Mouse (Mus musculus): ENCODE measurements around the gene Banp.

Gene Banp

GRCm38 (mm10) chr8:122018046-122018831, 68.7 kb downstream of the Banp start:
- no peak for DNase-seq (ENCODE audit: extremely low spot score)

- no peak for DNase-seq (ENCODE audit: extremely low spot score)
Measured at GRCm38 (mm10) chr8:122019162-122019561, 69.6 kb downstream of the Banp start.

GRCm38 (mm10) chr8:122020050-122020771, 70.7 kb downstream of the Banp start:
- no peak for DNase-seq (ENCODE audit: extremely low spot score)

DNA sequence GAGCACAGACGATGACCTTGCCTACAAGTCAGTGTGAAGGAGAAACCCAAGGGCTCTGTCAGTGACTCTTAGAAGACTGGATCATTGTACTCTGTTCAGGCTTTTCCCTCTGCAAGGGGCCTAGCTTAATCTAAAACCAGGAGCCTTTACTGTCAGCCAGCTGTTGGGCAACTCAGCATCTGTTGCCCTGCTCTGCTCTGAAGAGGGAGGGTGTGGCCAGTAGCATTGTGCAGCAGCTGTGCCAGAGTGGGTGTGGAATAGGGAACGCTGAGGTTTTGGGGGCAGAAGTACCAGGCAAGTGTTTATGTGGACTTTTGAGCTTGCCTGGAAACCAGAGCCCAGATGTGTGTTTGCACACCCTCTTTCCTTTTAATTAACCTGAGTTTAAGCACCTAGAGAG, 72.2 kb downstream of the Banp start:
- DNase-seq (ENCODE audit: extremely low spot score): no peak

- DNase-seq (ENCODE audit: extremely low spot score): no peak
Measured at GRCm38 (mm10) chr8:122022274-122022673, 72.7 kb downstream of the Banp start.

DNA sequence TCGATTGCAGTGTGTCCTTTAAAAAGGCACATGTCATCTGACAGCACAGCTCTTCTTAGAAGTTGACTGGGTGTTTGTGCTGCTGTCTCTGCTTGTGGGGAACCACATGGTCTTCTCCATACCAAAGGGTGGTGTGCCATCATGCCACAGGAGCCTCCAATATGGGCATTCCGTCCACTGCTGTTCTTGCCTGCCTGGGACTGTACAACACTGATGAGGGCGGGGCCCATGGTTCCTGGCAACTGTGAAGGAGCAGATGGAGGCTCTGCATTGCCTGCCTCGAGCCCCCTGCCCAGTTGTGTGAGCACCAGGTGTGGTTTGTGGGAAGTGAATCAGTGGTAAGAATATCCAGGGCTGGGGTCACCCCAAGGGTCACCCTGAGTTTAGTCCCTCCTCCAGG, 73.2 kb downstream of the Banp start:
- DNase-seq (ENCODE audit: extremely low spot score): no peak

DNA sequence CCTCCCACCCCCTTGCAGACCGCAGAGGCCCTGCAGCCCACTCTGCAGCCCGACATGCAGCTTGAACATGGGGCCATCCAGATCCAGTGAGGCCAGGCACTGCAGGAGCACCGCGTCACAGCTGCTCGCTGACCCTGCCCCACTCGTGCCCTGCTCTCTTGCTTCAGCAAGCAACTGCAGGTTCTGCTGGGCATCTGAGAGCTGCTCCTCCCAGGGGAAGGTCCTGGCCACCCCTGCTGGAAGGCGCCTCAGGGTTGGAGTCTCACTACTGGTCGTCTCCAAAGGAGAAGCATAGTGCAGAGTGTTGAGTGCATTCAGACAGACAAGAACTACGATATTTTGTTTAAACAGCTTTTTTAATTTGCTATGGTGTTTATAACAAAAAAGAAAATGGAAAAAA, 76.0 kb downstream of the Banp start:
- no peak for DNase-seq (ENCODE audit: extremely low spot score)

DNA sequence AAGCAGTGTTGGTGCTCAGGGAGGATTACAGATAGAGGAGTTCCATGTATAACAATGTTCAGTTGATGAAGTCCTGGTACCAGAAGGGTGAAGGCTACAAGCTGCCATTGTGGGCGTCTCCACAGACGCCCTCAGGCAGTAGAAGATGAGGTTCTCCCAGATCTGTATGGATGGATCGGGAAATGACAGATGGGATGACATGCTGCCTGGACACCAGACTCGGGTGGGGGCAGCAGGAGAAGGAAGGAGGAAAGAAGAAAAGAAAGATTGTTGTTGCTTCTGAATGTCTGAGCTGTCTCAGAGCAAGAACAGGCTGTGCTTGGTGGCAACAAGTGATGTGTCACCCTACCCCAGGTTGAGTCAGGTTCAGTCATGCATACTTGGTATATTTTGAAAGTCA, 78.6 kb downstream of the Banp start:
- no peak for DNase-seq (ENCODE audit: extremely low spot score)

DNA sequence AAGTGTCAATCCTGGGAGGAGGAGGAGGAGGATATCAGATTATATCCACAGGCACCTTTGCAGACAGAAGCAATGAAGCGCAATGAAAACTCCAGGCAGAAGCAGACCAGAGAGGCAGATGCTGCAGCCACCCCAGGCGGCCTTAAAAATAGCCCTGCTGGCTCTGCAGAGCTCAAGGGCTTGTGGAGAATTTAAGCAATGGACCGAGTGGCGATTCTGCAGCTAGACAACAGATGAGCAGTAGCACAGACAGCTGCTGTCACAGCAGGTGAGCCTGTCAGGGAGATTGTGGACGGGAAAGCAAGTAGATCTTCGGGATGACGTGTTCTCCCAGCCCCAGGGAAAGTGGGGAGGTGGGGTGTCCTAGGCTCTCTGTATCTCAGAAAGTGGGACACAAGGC, 81.4 kb downstream of the Banp start:
- DNase-seq (ENCODE audit: extremely low spot score): no peak

GRCm38 (mm10) chr8:122032741-122033140, 83.2 kb downstream of the Banp start:
- no peak for DNase-seq (ENCODE audit: extremely low spot score)

GRCm38 (mm10) chr8:122035543-122035942, 86.0 kb downstream of the Banp start:
- DNase-seq (ENCODE audit: extremely low spot score): no peak

DNA sequence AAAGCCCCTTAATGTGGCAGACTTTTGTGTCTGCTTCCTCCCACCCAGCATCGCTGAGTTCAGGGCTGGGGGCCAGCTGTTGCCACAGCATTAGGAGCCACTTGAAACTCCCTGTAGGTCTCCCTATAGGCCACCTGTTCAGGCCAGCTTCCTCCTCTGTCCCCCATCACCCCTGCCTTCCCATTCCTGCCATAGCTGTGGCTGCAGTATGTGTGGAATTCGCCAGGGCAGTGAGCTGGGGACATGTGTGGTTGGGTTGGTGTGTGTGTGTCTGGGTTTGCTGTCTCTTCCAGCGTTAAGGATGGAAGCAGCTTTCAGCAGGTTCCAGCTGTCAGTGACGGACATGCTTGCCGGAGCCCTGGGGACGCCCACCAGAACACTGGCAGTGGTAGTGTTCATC, 86.8 kb downstream of the Banp start:
- DNase-seq (ENCODE audit: extremely low spot score): no peak

- no peak for DNase-seq (ENCODE audit: extremely low spot score)
Measured at GRCm38 (mm10) chr8:122037279-122037678, 87.7 kb downstream of the Banp start.

DNA sequence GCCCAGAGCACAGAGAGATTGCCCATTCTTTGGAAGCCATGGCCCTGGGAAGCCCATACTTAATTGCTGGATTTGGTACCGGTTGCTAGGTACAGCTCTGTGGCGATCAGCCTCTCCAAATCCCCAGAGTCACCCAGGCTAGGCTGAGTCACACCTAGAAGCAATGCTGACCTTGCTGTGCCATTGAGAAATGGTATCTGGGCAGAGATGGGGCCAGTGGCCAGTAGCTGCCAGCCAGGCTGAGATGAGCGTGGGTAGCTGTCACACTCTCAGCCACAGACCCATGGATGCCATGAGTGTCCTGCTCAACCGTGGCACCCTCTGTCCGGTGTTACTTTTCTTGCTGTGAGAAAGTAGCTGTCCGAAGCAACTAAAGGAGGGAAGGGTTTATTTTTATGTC, 88.5 kb downstream of the Banp start:
- no peak for DNase-seq (ENCODE audit: extremely low spot score)

DNA sequence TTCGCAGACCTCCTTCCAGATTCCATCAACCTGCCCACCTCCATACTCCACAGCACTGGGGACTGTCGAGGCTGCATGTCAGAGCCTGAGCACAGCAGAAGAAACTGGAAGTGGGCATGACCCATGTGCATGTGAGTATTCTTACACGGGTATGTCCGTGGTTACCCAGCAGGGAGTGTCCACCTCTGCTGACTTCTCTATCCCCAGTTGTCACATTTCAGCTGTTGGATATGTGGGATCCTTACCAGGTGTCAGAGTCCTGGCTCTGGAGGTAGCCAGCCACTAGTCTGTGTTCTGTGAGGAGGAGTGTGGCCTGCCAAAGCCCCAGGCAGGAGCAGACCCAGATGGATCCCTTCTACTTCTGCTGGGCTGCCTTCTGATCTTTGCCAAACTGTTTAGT, 89.9 kb downstream of the Banp start:
- DNase-seq (ENCODE audit: extremely low spot score): no peak

DNA sequence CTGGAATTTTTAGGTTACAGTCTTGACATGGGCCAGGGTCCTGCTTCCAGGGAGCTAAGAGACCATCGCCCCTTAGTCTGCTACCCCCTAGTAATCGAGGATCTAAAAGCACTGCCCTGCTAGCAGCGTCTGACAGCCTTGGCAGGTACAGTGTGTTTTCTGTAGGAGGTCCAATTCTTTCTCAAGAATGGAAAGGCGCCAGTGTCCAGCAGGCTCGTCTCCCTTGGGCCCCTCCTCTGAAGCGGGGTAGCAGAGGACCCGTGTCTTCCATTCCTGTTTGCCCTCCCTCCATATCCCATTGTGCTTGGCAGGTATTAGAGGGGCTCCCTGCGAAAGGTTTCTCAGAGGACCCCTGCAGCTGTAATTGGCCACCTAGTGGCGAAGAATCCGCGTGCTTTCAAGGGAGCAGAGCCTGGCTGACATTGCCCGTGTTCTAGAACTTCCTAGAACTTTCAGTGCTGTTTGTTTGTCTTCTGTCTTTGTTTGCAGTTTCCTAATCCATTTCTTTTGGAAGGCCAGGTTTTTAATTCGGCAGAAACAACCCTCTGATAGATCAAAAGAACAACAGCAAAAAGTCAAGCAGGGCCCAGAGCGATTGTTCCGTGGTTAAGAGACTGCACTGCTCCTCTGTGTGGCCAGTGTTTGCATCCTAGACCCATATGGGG, 97.8 kb downstream of the Banp start:
- no peak for DNase-seq (ENCODE audit: extremely low spot score)

DNA sequence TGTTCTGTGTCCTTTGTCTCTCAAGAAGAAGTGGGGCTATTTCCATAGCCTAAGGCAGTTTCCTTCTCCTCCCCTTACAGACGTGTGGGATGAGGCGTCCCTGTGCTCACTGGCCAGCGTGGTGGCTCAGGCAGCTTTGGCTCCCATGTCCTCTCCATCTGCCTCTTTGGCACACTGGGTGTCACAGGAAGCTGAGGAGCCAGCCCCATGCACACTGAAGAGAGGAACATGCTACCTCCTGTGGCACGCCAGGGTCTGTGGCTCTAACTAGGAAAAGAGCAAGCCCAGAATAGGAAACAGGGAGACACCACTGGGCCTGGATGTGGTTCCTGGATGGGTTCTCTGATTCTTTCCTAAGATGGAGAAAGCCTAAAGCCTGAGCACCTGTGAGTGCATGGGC, 99.7 kb downstream of the Banp start:
- no peak for DNase-seq (ENCODE audit: extremely low spot score)

GRCm38 (mm10) chr8:122049923-122050322, 100.4 kb downstream of the Banp start:
- DNase-seq (ENCODE audit: extremely low spot score): no peak

GRCm38 (mm10) chr8:122050620-122051019, 101.1 kb downstream of the Banp start:
- DNase-seq (ENCODE audit: extremely low spot score): no peak

GRCm38 (mm10) chr8:122055321-122055720, 105.8 kb downstream of the Banp start:
- no peak for DNase-seq (ENCODE audit: extremely low spot score)

- no peak for DNase-seq (ENCODE audit: extremely low spot score)
Measured at GRCm38 (mm10) chr8:122056113-122056512, 106.6 kb downstream of the Banp start.

DNA sequence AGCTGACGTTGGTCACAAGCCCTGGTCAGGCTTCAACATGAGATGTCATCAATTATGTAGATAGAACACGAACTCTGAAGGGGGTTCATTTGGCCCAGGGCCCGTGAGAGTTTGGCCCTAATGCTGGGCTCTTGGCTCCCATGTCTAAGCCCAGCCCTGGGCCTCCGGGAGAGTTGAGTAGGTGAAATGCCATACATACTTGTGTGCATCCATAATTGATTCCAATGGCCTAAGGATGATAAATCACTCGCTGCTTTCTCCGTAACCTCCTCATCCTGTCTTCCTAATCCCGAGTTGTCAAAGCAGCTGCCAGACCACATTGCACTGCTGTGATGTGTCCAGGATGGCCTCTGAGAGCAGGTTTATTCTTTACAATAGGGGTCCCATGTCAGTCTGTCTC, 107.3 kb downstream of the Banp start:
- no peak for DNase-seq (ENCODE audit: extremely low spot score)

GRCm38 (mm10) chr8:122058510-122058909, 109.0 kb downstream of the Banp start:
- DNase-seq (ENCODE audit: extremely low spot score): no peak
